ENCODE assay signal across 28 mouse cellular contexts in the genomic region with DNA sequence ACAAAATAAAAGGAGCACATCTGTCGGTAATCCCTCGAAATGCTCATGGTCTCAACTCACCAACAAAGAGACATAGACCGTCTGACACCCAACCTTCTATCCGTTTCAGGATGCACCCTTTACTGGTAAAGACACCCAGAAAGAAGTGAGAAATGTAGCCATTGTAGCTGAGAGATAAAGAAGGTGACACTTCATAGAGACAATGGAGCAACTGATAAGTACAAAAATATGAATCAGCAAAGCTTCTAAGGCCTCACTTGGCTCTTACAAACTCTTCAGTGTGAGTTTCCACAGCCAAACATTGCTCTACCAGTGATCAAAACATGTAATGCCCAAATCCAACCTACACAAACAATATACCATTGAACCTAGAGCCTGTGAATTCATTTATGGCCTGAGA.
"Had no signal": no experiment of that assay in that cellular context is flagged by ENCODE, and none has a peak within 500 bp of the region (broad histone marks: within the 10 kb centered on the region; RNA-seq: fewer than 3 reads in every experiment).

No protein-coding gene starts in this region.

- H3K27me3 ChIP-seq: limb, embryonic 12.5 days; limb, embryonic 13.5 days; limb, embryonic 15.5 days; liver, embryonic 12.5 days; liver, embryonic 13.5 days; liver, embryonic 15.5 days; lung, embryonic 15.5 days; megakaryocyte, embryonic 14.5 days; midbrain, embryonic 12.5 days; midbrain, embryonic 13.5 days; midbrain, embryonic 15.5 days; neural tube, embryonic 12.5 days had no signal

- DNase-seq: left cerebral cortex, postnatal 4 days; liver; liver, embryonic 13.5 days; liver, postnatal 0 days; lung, adult 18-20 months; lung, adult 2 months; lung, embryonic 14.5 days; lung, postnatal 10 days; lung, postnatal 14 days; lung, postnatal 36 days; lung, postnatal 4 days; midbrain, embryonic 14.5 days had no signal

- H3K4me3 ChIP-seq: limb, embryonic 10.5 days; limb, embryonic 12.5 days; limb, embryonic 13.5 days; limb, embryonic 15.5 days; liver, embryonic 12.5 days; liver, embryonic 13.5 days; liver, embryonic 15.5 days; lung, embryonic 15.5 days; megakaryocyte, embryonic 14.5 days; midbrain, embryonic 10.5 days; midbrain, embryonic 12.5 days; midbrain, embryonic 13.5 days; midbrain, embryonic 15.5 days; myocyte; neural tube, embryonic 12.5 days had no signal

- H3K9ac ChIP-seq: limb, embryonic 12.5 days; limb, embryonic 13.5 days; limb, embryonic 15.5 days; liver, embryonic 12.5 days; liver, embryonic 13.5 days; liver, embryonic 14.5 days; liver, embryonic 15.5 days; liver, postnatal 0 days; lung, embryonic 14.5 days; lung, embryonic 15.5 days; midbrain, embryonic 12.5 days; midbrain, embryonic 13.5 days; midbrain, embryonic 15.5 days; neural tube, embryonic 12.5 days had no signal

- H3K36me3 ChIP-seq: limb, embryonic 10.5 days; limb, embryonic 12.5 days; limb, embryonic 13.5 days; limb, embryonic 15.5 days; liver, embryonic 12.5 days; liver, embryonic 13.5 days; liver, embryonic 15.5 days; lung, embryonic 15.5 days; midbrain, embryonic 10.5 days; midbrain, embryonic 12.5 days; midbrain, embryonic 13.5 days; midbrain, embryonic 15.5 days; neural tube, embryonic 12.5 days had no signal

- H3K9me3 ChIP-seq: limb, embryonic 10.5 days; limb, embryonic 12.5 days; limb, embryonic 13.5 days; limb, embryonic 15.5 days; liver, embryonic 13.5 days; liver, embryonic 15.5 days; midbrain, embryonic 12.5 days; midbrain, embryonic 15.5 days; neural tube, embryonic 12.5 days had no signal

- H3K4me1 ChIP-seq: limb, embryonic 10.5 days; limb, embryonic 12.5 days; limb, embryonic 13.5 days; limb, embryonic 15.5 days; liver, embryonic 12.5 days; liver, embryonic 13.5 days; liver, embryonic 15.5 days; lung, embryonic 15.5 days; megakaryocyte, embryonic 14.5 days; midbrain, embryonic 10.5 days; midbrain, embryonic 12.5 days; midbrain, embryonic 13.5 days; midbrain, embryonic 15.5 days; neural tube, embryonic 12.5 days had no signal

- H3K27ac ChIP-seq: limb, embryonic 10.5 days; limb, embryonic 12.5 days; limb, embryonic 13.5 days; limb, embryonic 15.5 days; liver, embryonic 12.5 days; liver, embryonic 13.5 days; liver, embryonic 14.5 days; liver, embryonic 15.5 days; lung, embryonic 15.5 days; macrophage; midbrain, embryonic 10.5 days; midbrain, embryonic 12.5 days; midbrain, embryonic 13.5 days; midbrain, embryonic 15.5 days; neural tube, embryonic 12.5 days had no signal
